Mouse (Mus musculus) myocyte (in vitro differentiated cells): ENCODE measurements around the gene Anks4b.

Source experiments
- CEBPB ChIP-seq: IDR thresholded peaks from 2 replicates; pipeline ENCODE4 v1.6.1; 2011; ENCODE audit warnings: mild to moderate bottlenecking, moderate library complexity; ENCODE audit not compliant: poor library complexity, insufficient read depth, severe bottlenecking
- E2F4 ChIP-seq: IDR thresholded peaks from one replicate; pipeline ENCODE4 v1.6.1; 2011; ENCODE audit warnings: mild to moderate bottlenecking, control low read depth, moderate library complexity; ENCODE audit not compliant: insufficient read depth
- MYOG ChIP-seq, 3 experiments: IDR thresholded peaks; one replicate each; pipeline ENCODE4 v1.6.1; 2011; ENCODE audit warnings: control low read depth in 2 of 3, low read depth in 2 of 3, mild to moderate bottlenecking in 2 of 3; ENCODE audit not compliant: insufficient read length in 2 of 3, control insufficient read depth in 1 of 3, insufficient read depth in 1 of 3
- POLR2A ChIP-seq: IDR thresholded peaks from one replicate; pipeline ENCODE4 v1.6.1; 2011; ENCODE audit warnings: low read depth, mild to moderate bottlenecking, control low read depth, moderate library complexity; ENCODE audit not compliant: insufficient read length
- REST ChIP-seq: IDR thresholded peaks from one replicate; pipeline ENCODE4 v1.6.1; 2011; ENCODE audit warnings: mild to moderate bottlenecking, control low read depth, moderate library complexity; ENCODE audit not compliant: insufficient read depth, insufficient read length
- SRF ChIP-seq: IDR thresholded peaks from one replicate; pipeline ENCODE4 v1.6.1; 2011; ENCODE audit warnings: low read depth; ENCODE audit not compliant: control insufficient read depth, insufficient read length
- TCF12 ChIP-seq: IDR thresholded peaks from one replicate; pipeline ENCODE4 v1.6.1; 2011; ENCODE audit warnings: mild to moderate bottlenecking, control low read depth; ENCODE audit not compliant: poor library complexity, insufficient read depth, severe bottlenecking
- USF1 ChIP-seq: IDR thresholded peaks from one replicate; pipeline ENCODE4 v1.6.1; 2011; ENCODE audit warnings: low read depth, mild to moderate bottlenecking, control low read depth, moderate library complexity

DNA sequence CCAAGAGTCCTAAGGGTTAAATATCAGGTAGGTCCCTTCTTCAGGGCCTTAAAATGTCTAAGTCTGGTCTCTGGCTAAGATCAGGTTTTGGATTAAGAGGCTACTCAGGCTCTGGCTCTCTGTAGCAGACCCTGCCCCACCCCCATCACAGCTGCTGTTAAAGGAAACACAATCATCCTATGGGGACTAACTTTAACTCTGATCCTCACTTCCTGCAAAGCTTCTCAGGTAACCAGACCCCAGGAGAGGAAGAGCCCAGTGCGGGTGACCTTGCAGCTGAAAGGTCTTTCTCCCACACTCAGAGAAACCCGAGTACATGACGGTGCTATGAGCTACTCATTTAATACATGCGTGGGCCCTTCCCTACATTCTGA, 46.0 kb upstream of the Anks4b start:
- TF ChIP-seq POLR2A: no peak
- no peak for TF ChIP-seq USF1
- no peak for TF ChIP-seq MYOG (IDR thresholded peaks at IDR 0.05; ENCODE audit: control insufficient read depth in 1 of 3, insufficient read depth in 1 of 3, insufficient read length in 2 of 3, low read depth in 2 of 3)
- no peak for TF ChIP-seq CEBPB
- no peak for TF ChIP-seq E2F4
- no peak for TF ChIP-seq REST
- no peak for TF ChIP-seq TCF12
- TF ChIP-seq SRF: no peak
